Mouse (Mus musculus) stomach, postnatal 0 days (tissue): ENCODE results near the gene Cltb.

Experiments used
- CTCF ChIP-seq: IDR thresholded peaks from 2 replicates; pipeline ENCODE4 v1.5.1; 2016; ENCODE audit warnings: antibody characterized with exemption, low read depth, mild to moderate bottlenecking, moderate library complexity
- EP300 ChIP-seq: optimal IDR thresholded peaks from 2 replicates; pipeline ENCODE3; 2016; ENCODE audit warnings: antibody characterized with exemption

DNA sequence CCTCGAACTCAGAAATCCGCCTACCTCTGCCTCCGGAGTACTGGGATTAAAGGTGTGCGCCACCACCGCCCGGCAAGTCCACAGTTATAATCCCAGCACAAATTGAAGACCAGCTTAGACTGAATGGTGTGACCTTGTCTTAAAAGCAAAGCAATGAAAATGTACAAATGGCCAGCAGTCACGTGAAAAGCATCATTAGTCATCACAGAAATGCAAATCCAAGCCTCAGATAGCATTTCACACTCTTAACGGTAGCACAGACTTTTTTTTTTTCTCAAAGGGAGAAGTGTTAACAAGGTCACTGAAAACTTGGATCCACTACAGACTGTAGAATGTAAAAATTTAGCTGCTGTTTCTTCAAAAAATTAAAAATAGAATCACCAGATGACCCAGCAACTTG, 5.2 kb upstream of the Cltb start:
- no peak for TF ChIP-seq CTCF
- no peak for TF ChIP-seq EP300
